Mouse (Mus musculus): Measurements from ENCODE around the gene Gm16451.

The Gm16451 gene

DNA sequence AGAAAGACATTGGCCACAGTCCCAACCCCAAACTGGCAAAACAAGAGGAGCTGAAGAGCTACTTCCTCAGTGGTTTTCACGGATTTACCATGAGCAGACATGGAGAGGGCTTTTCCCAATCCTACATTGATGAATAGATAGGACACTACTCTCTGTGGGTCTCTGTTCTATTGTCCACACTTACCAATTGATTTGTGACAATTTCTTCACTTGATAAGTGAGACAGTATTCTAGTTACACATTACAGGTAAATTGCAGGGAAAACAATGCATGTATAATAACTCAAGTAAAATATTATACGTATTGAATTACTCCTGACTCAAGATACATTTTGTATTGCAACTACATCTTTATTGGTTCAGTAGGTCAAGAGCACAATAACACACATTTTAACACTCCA is at the start of gene Gm16451:
Gene Gm16451, minus strand, starts transcription at position 101 of the 400 bp plus-strand sequence.
- no CpG with 5 or more reads among the region's 2 CpGs for WGBS

DNA sequence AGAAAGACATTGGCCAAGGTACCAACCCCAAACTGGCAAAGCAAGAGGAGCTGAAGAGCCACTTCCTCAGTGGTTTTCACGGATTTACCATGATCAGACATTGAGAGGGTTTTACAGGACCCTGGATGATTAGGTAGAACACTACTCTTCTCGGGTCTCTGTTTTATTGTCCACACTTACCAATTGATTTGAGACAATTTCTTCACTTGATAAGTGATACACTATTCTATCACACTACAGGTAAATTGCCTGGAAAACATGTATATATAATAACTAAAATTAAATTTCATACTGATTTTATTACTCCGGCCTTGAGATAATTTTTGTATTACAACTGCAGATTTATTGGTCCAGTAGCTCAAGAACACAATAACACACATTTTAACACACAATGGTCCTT is 45.9 kb upstream of the Gm16451 start, which contains the start of gene Vmn1r142:
Gene Vmn1r142, minus strand, starts transcription at position 101 of the 400 bp plus-strand sequence.
- no CpG with 5 or more reads among the region's 3 CpGs for WGBS

DNA sequence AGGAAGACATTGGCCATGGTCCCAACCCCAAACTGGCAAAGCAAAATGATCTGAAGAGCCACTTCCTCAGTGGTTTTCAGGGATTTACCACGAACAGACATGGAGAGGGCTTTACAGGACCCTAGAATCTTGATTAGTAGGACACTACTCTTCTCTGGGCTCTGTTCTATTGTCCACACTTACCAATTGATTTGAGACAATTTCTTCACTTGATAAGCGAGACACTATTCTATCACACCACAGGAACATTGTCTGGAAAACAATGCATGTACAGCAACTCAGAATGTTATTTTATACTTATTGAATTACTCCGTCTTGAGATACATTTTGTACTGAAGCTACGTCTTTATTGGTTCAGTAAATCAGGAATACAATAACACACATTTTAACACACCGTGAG is 16.6 kb upstream of the Gm16451 start, which contains the start of gene Gm10666:
Gene Gm10666, minus strand, starts transcription at position 101 of the 400 bp plus-strand sequence.
- WGBS = no CpG with 5 or more reads among the region's 5 CpGs

DNA sequence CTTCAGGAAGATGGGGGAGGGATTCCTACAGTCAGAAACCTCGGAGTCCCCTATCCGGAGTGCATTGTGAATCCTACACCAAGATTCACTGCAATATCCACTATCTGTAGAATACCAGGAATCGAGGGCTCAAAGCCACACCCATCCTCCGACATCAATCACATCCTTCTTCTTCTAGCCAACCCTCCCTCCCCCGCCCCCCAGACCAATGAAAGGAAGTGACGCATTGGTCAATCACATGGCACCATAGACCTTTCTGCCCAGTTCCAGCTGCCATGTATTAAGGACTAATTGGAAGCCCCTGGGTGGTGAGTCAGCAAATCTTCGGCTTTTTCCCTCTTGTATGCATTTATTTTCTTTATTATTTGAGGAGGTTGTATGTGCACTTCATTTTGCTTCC is 49.3 kb downstream of the Gm16451 start, which contains the start of gene Vmn1r139:
Gene Vmn1r139, plus strand, starts transcription at position 301 of the 400 bp plus-strand sequence.
- WGBS = no CpG with 5 or more reads among the region's 7 CpGs
